In genomic region chr7:95853225-95853812, GRCm38 (mm10) we compare ENCODE assay signal across 11 mouse cellular contexts.
DNase-seq lines count a peak whose midpoint lies in the region; ATAC-seq and TF ChIP-seq lines count a peak whose summit lies in the region.
"Had no signal": no experiment of that assay in that cellular context is flagged by ENCODE, and none has a peak within 500 bp of the region (broad histone marks: within the 10 kb centered on the region; RNA-seq: fewer than 3 reads in every experiment).

No protein-coding gene starts in this region.

- 76% methylated on average over 6 of the region's 6 CpGs for WGBS in limb, embryonic 14.5 days
- WGBS in midbrain, embryonic 16.5 days: 89% methylated on average over 6 of the region's 6 CpGs
- WGBS in midbrain, embryonic 14.5 days: 90% methylated on average over 6 of the region's 6 CpGs

- no peaks in the 10 kb centered on the region for H3K9me3 ChIP-seq in limb, embryonic 14.5 days (ENCODE audit: control insufficient read depth, low read length)
- H3K9me3 ChIP-seq in midbrain, embryonic 16.5 days (replicated peaks; ENCODE audit: control insufficient read depth, low read length, poor library complexity, severe bottlenecking): 0 out of 2 replicates have a peak, but pooled peaks cover 3% of the 10 kb centered on the region
- H3K9me3 ChIP-seq in midbrain, embryonic 14.5 days (ENCODE audit: control insufficient read depth, low read length): no peaks in the 10 kb centered on the region
- H3K9me3 ChIP-seq: liver, embryonic 13.5 days had no signal

- DNase-seq in layer of hippocampus, adult 8-10 months (ENCODE audit: low spot score in 2 of 2): peak; percentile 7 to 15
- DNase-seq in layer of hippocampus, postnatal 25 days (ENCODE audit: extremely low spot score in 1 of 2, low spot score in 1 of 2): no peak
- DNase-seq in 3T3-L1 (ENCODE audit: low read depth, low spot score): peak; percentile 93
- peak; percentile 69 for DNase-seq in adrenal gland, adult 8-10 months
- peak; percentile 5 for DNase-seq in limb, embryonic 14.5 days (ENCODE audit: low spot score)
- DNase-seq in midbrain, embryonic 14.5 days: no peak
- no peak for DNase-seq in cerebellum, adult 8-10 months
- DNase-seq: liver, embryonic 13.5 days; thymus, postnatal 4 days had no signal

- TF ChIP-seq POLR2A in limb, embryonic 14.5 days (IDR thresholded peaks at IDR 0.05; ENCODE audit: borderline replicate concordance, extremely low read depth, insufficient read depth, insufficient read length): no peak

- no peak for ATAC-seq in limb, embryonic 14.5 days (ENCODE audit: low FRiP score, low read depth)
- ATAC-seq in midbrain, embryonic 16.5 days: no peak
- ATAC-seq in midbrain, embryonic 14.5 days (ENCODE audit: low FRiP score, low TSS enrichment): no peak
- ATAC-seq: forebrain, embryonic 16.5 days had no signal

- H3K27ac ChIP-seq in limb, embryonic 14.5 days (replicated peaks; ENCODE audit: low read depth, low read length): no peak overlapping the region
- no peak overlapping the region for H3K27ac ChIP-seq in midbrain, embryonic 16.5 days (ENCODE audit: low read length)
- no peak overlapping the region for H3K27ac ChIP-seq in midbrain, embryonic 14.5 days (replicated peaks; ENCODE audit: low read depth, low read length)
- H3K27ac ChIP-seq: liver, embryonic 13.5 days had no signal

- H3K4me2 ChIP-seq in limb, embryonic 14.5 days (replicated peaks; ENCODE audit: low read depth, low read length, severe bottlenecking): no peak overlapping the region
- no peak overlapping the region for H3K4me2 ChIP-seq in midbrain, embryonic 16.5 days (ENCODE audit: low read length)
- no peak overlapping the region for H3K4me2 ChIP-seq in midbrain, embryonic 14.5 days (ENCODE audit: low read length)
- H3K4me2 ChIP-seq: liver, embryonic 13.5 days had no signal

- H3K36me3 ChIP-seq in limb, embryonic 14.5 days (ENCODE audit: control insufficient read depth, insufficient read depth, low read length): no peaks in the 10 kb centered on the region
- H3K36me3 ChIP-seq in midbrain, embryonic 16.5 days (ENCODE audit: control insufficient read depth, insufficient read depth, low read length): no peaks in the 10 kb centered on the region
- H3K36me3 ChIP-seq in midbrain, embryonic 14.5 days (ENCODE audit: control insufficient read depth, insufficient read depth, low read length): no peaks in the 10 kb centered on the region
- H3K36me3 ChIP-seq: liver, embryonic 13.5 days had no signal

- H3K9ac ChIP-seq in limb, embryonic 14.5 days (ENCODE audit: low read depth, low read length, severe bottlenecking): no peak overlapping the region
- no peak overlapping the region for H3K9ac ChIP-seq in midbrain, embryonic 16.5 days (ENCODE audit: low read depth, low read length)
- H3K9ac ChIP-seq in midbrain, embryonic 14.5 days (replicated peaks; ENCODE audit: low read length): no peak overlapping the region
- H3K9ac ChIP-seq: liver, embryonic 13.5 days had no signal

- H3K4me1 ChIP-seq in limb, embryonic 14.5 days (ENCODE audit: control insufficient read depth, insufficient read depth, low read length): no peaks in the 10 kb centered on the region
- no peaks in the 10 kb centered on the region for H3K4me1 ChIP-seq in midbrain, embryonic 16.5 days (ENCODE audit: control insufficient read depth, insufficient read depth, low read length)
- no peaks in the 10 kb centered on the region for H3K4me1 ChIP-seq in midbrain, embryonic 14.5 days (ENCODE audit: control insufficient read depth, insufficient read depth, low read length)
- H3K4me1 ChIP-seq: liver, embryonic 13.5 days had no signal

- H3K27me3 ChIP-seq in limb, embryonic 14.5 days (ENCODE audit: control insufficient read depth, insufficient read depth, low read length): no peaks in the 10 kb centered on the region
- H3K27me3 ChIP-seq in midbrain, embryonic 16.5 days (ENCODE audit: control insufficient read depth, insufficient read depth, low read depth, low read length): no peaks in the 10 kb centered on the region
- no peaks in the 10 kb centered on the region for H3K27me3 ChIP-seq in midbrain, embryonic 14.5 days (ENCODE audit: control insufficient read depth, insufficient read depth, low read length)
- H3K27me3 ChIP-seq: liver, embryonic 13.5 days had no signal

- no peak overlapping the region for H3K4me3 ChIP-seq in limb, embryonic 14.5 days (replicated peaks; ENCODE audit: low read length)
- no peak overlapping the region for H3K4me3 ChIP-seq in midbrain, embryonic 16.5 days (ENCODE audit: low read depth, low read length)
- H3K4me3 ChIP-seq in midbrain, embryonic 14.5 days (replicated peaks; ENCODE audit: low read depth, low read length): no peak overlapping the region
- H3K4me3 ChIP-seq: liver, embryonic 13.5 days had no signal

Comparison
In these comparisons a context has a peak if more than half of its experiments do, and no peak if none do; other contexts are left out.
1. DNase-seq: peak in layer of hippocampus, adult 8-10 months (2 of 2), 3T3-L1 (single experiment), adrenal gland, adult 8-10 months (single experiment) and limb, embryonic 14.5 days (single experiment); none in layer of hippocampus, postnatal 25 days (0 of 2), midbrain, embryonic 14.5 days (single experiment) and cerebellum, adult 8-10 months (single experiment).